Mouse (Mus musculus): ENCODE measurements around the gene Cd4. TPM values are rescaled to one million over a fixed set of nuclear protein-coding genes. Genes with fewer than 3 reads are reported as not detected.

Gene Cd4
- polyA plus RNA-seq, 1 experiment = 3.5 TPM

DNA sequence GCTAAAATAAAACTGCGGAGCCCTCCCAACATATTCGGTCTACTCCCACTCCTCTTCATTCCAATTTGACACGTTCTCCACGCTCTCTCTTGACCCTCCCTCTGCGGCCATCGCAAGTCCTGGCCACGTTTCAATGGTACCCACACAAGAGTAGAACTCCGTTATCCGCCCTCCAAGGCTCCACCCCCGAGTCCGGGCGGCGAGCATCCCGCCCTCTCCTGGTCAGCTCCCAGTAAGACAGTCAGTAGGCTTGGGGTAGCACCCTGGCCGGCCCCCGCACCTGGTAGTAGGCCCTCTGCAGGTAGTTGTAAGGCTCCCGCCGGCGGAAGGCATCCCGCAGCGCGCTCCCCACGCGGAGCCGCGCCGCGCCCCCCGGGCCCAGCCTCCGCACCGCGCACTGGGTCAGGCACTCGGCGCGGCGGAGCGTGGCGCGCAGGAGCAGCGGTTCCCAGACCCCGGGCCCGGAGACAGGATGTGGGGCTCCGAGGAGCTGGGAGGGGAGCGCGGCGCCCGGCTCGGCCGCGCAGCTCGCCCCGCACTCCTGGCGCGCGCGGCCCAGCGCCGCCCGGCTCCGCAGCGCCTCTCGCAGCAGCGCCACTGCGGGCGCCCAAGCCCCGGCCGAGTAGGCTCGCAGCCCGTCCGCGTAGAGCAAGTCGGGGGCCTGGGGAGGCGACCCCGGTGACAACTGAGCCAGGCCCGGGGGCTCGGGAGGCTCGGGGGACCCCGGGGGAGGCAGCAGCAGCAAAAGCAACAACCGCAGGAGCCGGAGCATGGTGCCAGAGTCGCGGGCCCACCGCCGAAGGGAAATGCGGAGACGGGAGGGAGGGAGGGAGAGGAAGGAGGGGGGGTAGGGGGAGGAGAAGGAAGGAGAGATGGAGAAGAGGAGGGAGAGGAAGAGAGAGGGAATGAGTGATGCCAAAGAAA lies 30.8 kb downstream of the Cd4 start, which contains the start of gene P3h3:
Gene P3h3 (minus strand): TSS at position 837 of the 924 bp plus-strand sequence.
- Histone ChIP-seq H3K4me1 (ENCODE audit: control insufficient read depth, insufficient read depth, low read length) (no peaks in the 10 kb centered on the region), H3K27ac (ENCODE audit: control insufficient read depth, insufficient read depth, low read depth, low read length, poor library complexity) (no peak within 1 kb of the TSS), H3K4me3 (replicated peaks; ENCODE audit: control insufficient read depth, low read depth, low read length) (peak within 1 kb of the TSS; percentile 5)
- WGBS = 1% methylated on average over 82 of the region's 86 CpGs
- TF ChIP-seq POLR2A (IDR thresholded peaks at IDR 0.05; ENCODE audit: borderline replicate concordance, control insufficient read depth, low read depth, low read length) = no peak
- peak; percentile 47; the same call in 1 of the 2 replicates for TF ChIP-seq CTCF (IDR thresholded peaks at IDR 0.05; ENCODE audit: control insufficient read depth, insufficient read depth, low read length)

DNA sequence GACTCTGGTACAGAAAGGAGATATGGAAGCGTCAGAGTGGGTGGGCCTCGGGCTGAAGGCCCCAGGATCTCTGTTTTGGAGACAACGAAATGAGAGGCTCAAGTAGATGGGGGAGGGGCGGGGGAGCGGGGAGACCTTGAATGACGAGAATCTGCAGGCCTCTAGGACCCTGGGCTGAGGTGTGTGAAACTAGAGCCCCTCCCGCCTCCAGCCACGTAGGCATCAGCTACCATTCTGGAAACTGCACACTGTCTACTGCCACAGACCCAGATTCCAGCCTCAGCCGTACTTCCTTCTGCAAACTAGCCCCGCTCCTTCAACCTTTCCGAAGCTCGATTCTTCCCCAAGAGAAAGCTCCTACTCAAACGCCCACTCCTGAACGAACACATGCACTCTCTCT lies 31.7 kb downstream of the Cd4 start:
- TF ChIP-seq POLR2A (IDR thresholded peaks at IDR 0.05; ENCODE audit: borderline replicate concordance, control insufficient read depth, low read depth, low read length) = no peak
- TF ChIP-seq CTCF (IDR thresholded peaks at IDR 0.05; ENCODE audit: control insufficient read depth, insufficient read depth, low read length) = no peak
- Histone ChIP-seq H3K4me3 (replicated peaks; ENCODE audit: control insufficient read depth, low read depth, low read length) (no peak overlapping the region), H3K4me1 (ENCODE audit: control insufficient read depth, insufficient read depth, low read length) (no peaks in the 10 kb centered on the region), H3K27ac (ENCODE audit: control insufficient read depth, insufficient read depth, low read depth, low read length, poor library complexity) (no peak overlapping the region)
- WGBS = 20% methylated on average over 14 of the region's 14 CpGs

DNA sequence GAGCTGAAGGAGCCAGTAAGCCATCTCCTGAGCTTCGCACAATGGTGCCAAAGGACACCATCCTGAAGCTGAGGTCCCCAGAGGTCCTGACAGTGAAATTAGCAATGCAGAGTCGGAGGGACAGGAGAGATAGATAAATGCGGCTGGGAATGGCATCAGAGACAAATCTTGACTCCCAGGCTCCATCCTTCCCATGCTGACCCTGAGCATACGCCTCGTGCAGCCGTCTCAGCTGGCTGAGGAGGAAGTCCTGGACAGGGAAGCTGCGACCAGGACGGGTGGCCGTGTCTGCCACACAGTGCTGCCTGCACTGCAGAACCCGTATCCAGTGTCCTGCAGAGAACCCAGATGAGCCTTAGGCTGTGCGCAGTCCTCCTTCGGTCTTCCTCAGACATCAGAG lies 33.4 kb downstream of the Cd4 start:
- no peak overlapping the region for H3K4me3 ChIP-seq (replicated peaks; ENCODE audit: control insufficient read depth, low read depth, low read length)
- 63% methylated on average over 12 of the region's 12 CpGs for WGBS
- H3K27ac ChIP-seq (ENCODE audit: control insufficient read depth, insufficient read depth, low read depth, low read length, poor library complexity) = no peak overlapping the region
- no peak for TF ChIP-seq POLR2A (IDR thresholded peaks at IDR 0.05; ENCODE audit: borderline replicate concordance, control insufficient read depth, low read depth, low read length)
- no peak for TF ChIP-seq CTCF (IDR thresholded peaks at IDR 0.05; ENCODE audit: control insufficient read depth, insufficient read depth, low read length)
- no peaks in the 10 kb centered on the region for H3K4me1 ChIP-seq (ENCODE audit: control insufficient read depth, insufficient read depth, low read length)

DNA sequence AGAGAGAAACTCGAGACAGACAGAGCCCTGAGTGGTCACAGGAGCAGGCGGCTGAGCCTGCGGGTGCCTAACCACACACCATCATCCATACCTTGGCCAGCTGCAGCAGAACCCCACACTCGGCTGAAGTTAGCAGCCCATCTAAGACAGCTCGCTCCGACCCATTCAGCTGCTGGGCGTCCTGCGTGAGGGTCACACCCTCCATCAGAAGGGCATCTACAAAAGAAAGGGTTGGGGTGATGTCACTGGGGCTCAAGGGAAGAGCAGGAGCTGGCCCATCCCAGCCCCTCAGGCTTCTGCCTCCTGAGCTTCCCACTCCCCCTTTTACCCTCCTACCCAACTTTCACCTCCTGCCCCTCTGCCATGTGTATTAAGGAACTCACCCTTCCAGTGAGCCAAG lies 37.5 kb downstream of the Cd4 start:
- Histone ChIP-seq H3K4me3 (replicated peaks; ENCODE audit: control insufficient read depth, low read depth, low read length) (no peak overlapping the region), H3K4me1 (ENCODE audit: control insufficient read depth, insufficient read depth, low read length) (no peaks in the 10 kb centered on the region), H3K27ac (ENCODE audit: control insufficient read depth, insufficient read depth, low read depth, low read length, poor library complexity) (no peak overlapping the region)
- WGBS = 81% methylated on average over 8 of the region's 8 CpGs
- TF ChIP-seq POLR2A (IDR thresholded peaks at IDR 0.05; ENCODE audit: borderline replicate concordance, control insufficient read depth, low read depth, low read length) = no peak
- TF ChIP-seq CTCF (IDR thresholded peaks at IDR 0.05; ENCODE audit: control insufficient read depth, insufficient read depth, low read length) = no peak

- Histone ChIP-seq H3K4me1 (ENCODE audit: control insufficient read depth, insufficient read depth, low read length) (no peaks in the 10 kb centered on the region), H3K4me3 (replicated peaks; ENCODE audit: control insufficient read depth, low read depth, low read length) (no peak overlapping the region), H3K27ac (ENCODE audit: control insufficient read depth, insufficient read depth, low read depth, low read length, poor library complexity) (no peak overlapping the region)
- peak; percentile 85 for TF ChIP-seq CTCF (IDR thresholded peaks at IDR 0.05; ENCODE audit: control insufficient read depth, insufficient read depth, low read length)
- no peak for TF ChIP-seq POLR2A (IDR thresholded peaks at IDR 0.05; ENCODE audit: borderline replicate concordance, control insufficient read depth, low read depth, low read length)
- 22% methylated on average over 9 of the region's 9 CpGs for WGBS
These were observed 40.7 kb downstream of the Cd4 start for GRCm38 (mm10) chr6:124847305-124847704.

GRCm38 (mm10) chr6:124840241-124841167 lies 47.5 kb downstream of the Cd4 start, which contains the start of gene Gnb3:
Gene Gnb3 (minus strand): TSS chr6:124840275.
- 39% methylated on average over 15 of the region's 15 CpGs for WGBS
- TF ChIP-seq POLR2A (IDR thresholded peaks at IDR 0.05; ENCODE audit: borderline replicate concordance, control insufficient read depth, low read depth, low read length) (no peak), CTCF (IDR thresholded peaks at IDR 0.05; ENCODE audit: control insufficient read depth, insufficient read depth, low read length) (no peak)

GRCm38 (mm10) chr6:124839805-124840204 lies 48.2 kb downstream of the Cd4 start:
- no peaks in the 10 kb centered on the region; the same call in 1 of the 2 replicates for H3K4me1 ChIP-seq (ENCODE audit: control insufficient read depth, insufficient read depth, low read length)
- H3K27ac ChIP-seq (ENCODE audit: control insufficient read depth, insufficient read depth, low read depth, low read length, poor library complexity) = no peak overlapping the region
- WGBS = 40% methylated on average over 8 of the region's 8 CpGs
- TF ChIP-seq CTCF (IDR thresholded peaks at IDR 0.05; ENCODE audit: control insufficient read depth, insufficient read depth, low read length) (no peak), POLR2A (IDR thresholded peaks at IDR 0.05; ENCODE audit: borderline replicate concordance, control insufficient read depth, low read depth, low read length) (no peak)
- H3K4me3 ChIP-seq (replicated peaks; ENCODE audit: control insufficient read depth, low read depth, low read length) = no peak overlapping the region

More at GRCm38 (mm10) chr6:124840241-124841167, 47.5 kb downstream of the Cd4 start, which contains the start of gene Gnb3:
- Histone ChIP-seq H3K27ac (ENCODE audit: control insufficient read depth, insufficient read depth, low read depth, low read length, poor library complexity) (no peak within 1 kb of the TSS), H3K4me1 (ENCODE audit: control insufficient read depth, insufficient read depth, low read length) (no peaks in the 10 kb centered on the region; the same call in 1 of the 2 replicates), H3K4me3 (replicated peaks; ENCODE audit: control insufficient read depth, low read depth, low read length) (no peak within 1 kb of the TSS)
